Mouse (Mus musculus) splenic B cell, adult 2 months (primary cell): ENCODE measurements around the gene Zfp523.

Experiments
- DNase-seq: peaks from one replicate; pipeline ENCODE4 v3.0.0-alpha.2; 2011; ENCODE audit warnings: low read depth, low spot score
- H3K27me3 ChIP-seq: 2 replicates; pipeline ENCODE4 v1.6.1; 2012; ENCODE audit warnings: mild to moderate bottlenecking, low read length, moderate library complexity, mixed read lengths; ENCODE audit not compliant: control insufficient read depth, poor library complexity, insufficient read depth, severe bottlenecking
- H3K36me3 ChIP-seq: 2 replicates; pipeline ENCODE4 v1.6.1; 2012; ENCODE audit warnings: mild to moderate bottlenecking, low read length, moderate library complexity, mixed read lengths; ENCODE audit not compliant: control insufficient read depth, poor library complexity, insufficient read depth, severe bottlenecking

Gene Zfp523

GRCm38 (mm10) chr17:28236636-28237015, 59.7 kb downstream of the Zfp523 start:
- H3K27me3 ChIP-seq, result no peaks in the 10 kb centered on the region
- no peaks in the 10 kb centered on the region; the same call in 1 of the 2 replicates for H3K36me3 ChIP-seq
- DNase-seq, result no peak

GRCm38 (mm10) chr17:28237362-28237761, 60.4 kb downstream of the Zfp523 start:
- Histone ChIP-seq H3K27me3 (no peaks in the 10 kb centered on the region), H3K36me3 (no peaks in the 10 kb centered on the region; the same call in 1 of the 2 replicates)
- DNase-seq, result no peak

- no peaks in the 10 kb centered on the region; the same call in 1 of the 2 replicates for H3K36me3 ChIP-seq
- DNase-seq, result no peak
- no peaks in the 10 kb centered on the region for H3K27me3 ChIP-seq
Observed at GRCm38 (mm10) chr17:28237874-28238273, 60.9 kb downstream of the Zfp523 start.

- no peak for DNase-seq
- H3K36me3 ChIP-seq, result no peaks in the 10 kb centered on the region; the same call in 1 of the 2 replicates
- no peaks in the 10 kb centered on the region for H3K27me3 ChIP-seq
Observed at GRCm38 (mm10) chr17:28240846-28241245, 63.9 kb downstream of the Zfp523 start.

GRCm38 (mm10) chr17:28242296-28242695, 65.4 kb downstream of the Zfp523 start:
- DNase-seq, result no peak
- H3K27me3 ChIP-seq, result no peaks in the 10 kb centered on the region

GRCm38 (mm10) chr17:28244214-28244613, 67.3 kb downstream of the Zfp523 start:
- no peaks in the 10 kb centered on the region for H3K27me3 ChIP-seq
- H3K36me3 ChIP-seq, result no peaks in the 10 kb centered on the region; the same call in 1 of the 2 replicates
- DNase-seq, result no peak

More at GRCm38 (mm10) chr17:28242296-28242695, 65.4 kb downstream of the Zfp523 start:
- H3K36me3 ChIP-seq, result no peaks in the 10 kb centered on the region; the same call in 1 of the 2 replicates

- H3K27me3 ChIP-seq, result no peaks in the 10 kb centered on the region
- DNase-seq, result no peak
- no peaks in the 10 kb centered on the region; the same call in 1 of the 2 replicates for H3K36me3 ChIP-seq
Observed at GRCm38 (mm10) chr17:28244714-28245113, 67.8 kb downstream of the Zfp523 start.

GRCm38 (mm10) chr17:28246640-28247039, 69.7 kb downstream of the Zfp523 start:
- no peaks in the 10 kb centered on the region; the same call in 1 of the 2 replicates for H3K36me3 ChIP-seq
- DNase-seq, result peak; percentile 13
- H3K27me3 ChIP-seq, result no peaks in the 10 kb centered on the region

- H3K27me3 ChIP-seq, result no peaks in the 10 kb centered on the region
- peak; percentile 31 for DNase-seq
Observed at GRCm38 (mm10) chr17:28247613-28248012, 70.7 kb downstream of the Zfp523 start.

GRCm38 (mm10) chr17:28249062-28249461, 72.1 kb downstream of the Zfp523 start:
- no peaks in the 10 kb centered on the region for H3K27me3 ChIP-seq
- H3K36me3 ChIP-seq, result peaks cover 3% of the 10 kb centered on the region; the same call in 1 of the 2 replicates
- DNase-seq, result no peak

More at GRCm38 (mm10) chr17:28247613-28248012, 70.7 kb downstream of the Zfp523 start:
- peaks cover 3% of the 10 kb centered on the region; the same call in 1 of the 2 replicates for H3K36me3 ChIP-seq

GRCm38 (mm10) chr17:28251579-28252280, 74.8 kb downstream of the Zfp523 start:
- no peak for DNase-seq
- peaks cover 3% of the 10 kb centered on the region; the same call in 1 of the 2 replicates for H3K36me3 ChIP-seq
- H3K27me3 ChIP-seq, result no peaks in the 10 kb centered on the region

GRCm38 (mm10) chr17:28252281-28252648, 75.3 kb downstream of the Zfp523 start:
- Histone ChIP-seq H3K36me3 (peaks cover 3% of the 10 kb centered on the region; the same call in 1 of the 2 replicates), H3K27me3 (no peaks in the 10 kb centered on the region)
- no peak for DNase-seq

- Histone ChIP-seq H3K27me3 (no peaks in the 10 kb centered on the region), H3K36me3 (peaks cover 3% of the 10 kb centered on the region; the same call in 1 of the 2 replicates)
- no peak for DNase-seq
Observed at GRCm38 (mm10) chr17:28253216-28253615, 76.3 kb downstream of the Zfp523 start.

GRCm38 (mm10) chr17:28254804-28255203, 77.9 kb downstream of the Zfp523 start:
- DNase-seq, result no peak
- Histone ChIP-seq H3K36me3 (peaks cover 3% of the 10 kb centered on the region; the same call in 1 of the 2 replicates), H3K27me3 (no peaks in the 10 kb centered on the region)
